Mouse (Mus musculus) spleen, adult 2 months (tissue): ENCODE data around the gene Pitpnm2.

ENCODE experiments used
- CTCF ChIP-seq: fragments of 200-500 bp; IDR thresholded peaks from 2 replicates; pipeline ENCODE4 v1.5.1; 2011; ENCODE audit warnings: mild to moderate bottlenecking, inconsistent platforms; ENCODE audit not compliant: insufficient read depth, insufficient read length, insufficient replicate concordance; ENCODE audit errors: extremely low read depth
- POLR2A ChIP-seq: fragments of 200-500 bp; IDR thresholded peaks from 2 replicates; pipeline ENCODE4 v1.6.1; 2011; ENCODE audit warnings: low read depth, low read length, inconsistent platforms

DNA sequence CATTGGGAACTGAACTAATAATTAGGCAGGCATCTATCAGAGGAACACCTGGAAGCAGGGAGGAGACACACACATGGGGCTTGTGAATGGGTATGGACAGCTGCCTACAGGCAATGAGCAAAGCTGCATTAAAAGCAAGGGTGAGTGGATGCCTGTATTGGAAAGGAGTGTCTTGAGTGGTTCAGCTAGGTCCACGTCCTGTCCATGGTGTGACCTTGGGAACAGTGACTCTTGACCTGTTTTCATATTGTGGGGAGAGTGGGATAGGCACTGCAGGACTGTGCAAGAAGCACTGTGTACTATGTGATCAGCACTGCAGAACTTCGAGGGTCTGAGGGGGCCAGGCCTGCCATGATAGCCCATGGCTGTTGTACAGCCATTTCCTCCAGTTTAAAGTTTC lies 150.6 kb downstream of the Pitpnm2 start:
- no peak for TF ChIP-seq CTCF
- TF ChIP-seq POLR2A: no peak
